In genomic region chr17:37046312-37047112, GRCm38 (mm10) we compare ENCODE assay signal across 8 mouse cellular contexts. TPM values are rescaled to one million over a fixed set of nuclear protein-coding genes. Genes with fewer than 3 reads are reported as not detected.
DNase-seq lines count a peak whose midpoint lies in the region; ATAC-seq and TF ChIP-seq lines count a peak whose summit lies in the region.
"Had no signal": no experiment of that assay in that cellular context is flagged by ENCODE, and none has a peak within 500 bp of the region (broad histone marks: within the 10 kb centered on the region; RNA-seq: fewer than 3 reads in every experiment).

No protein-coding gene starts in this region.

- no peaks in the 10 kb centered on the region for H3K9me3 ChIP-seq in ES-E14 (ENCODE audit: control insufficient read depth, insufficient read depth, low read depth, low read length)
- no peaks in the 10 kb centered on the region for H3K9me3 ChIP-seq in forebrain, embryonic 12.5 days
- H3K9me3 ChIP-seq in lung, postnatal 0 days (ENCODE audit: low read length), result no peaks in the 10 kb centered on the region

- H3K4me3 ChIP-seq in ES-E14 (ENCODE audit: insufficient read depth in 1 of 2, low read depth in 1 of 2, low read length in 2 of 2, poor library complexity in 1 of 2, severe bottlenecking in 1 of 2), result peak overlapping the region; percentile 92 to 97
- H3K4me3 ChIP-seq in forebrain, embryonic 12.5 days (replicated peaks), result peak overlapping the region; percentile 86
- peak overlapping the region; percentile 88 for H3K4me3 ChIP-seq in lung, postnatal 0 days (ENCODE audit: low read depth, low read length)

- H3K27ac ChIP-seq in ES-E14 (ENCODE audit: insufficient read depth, low read depth, low read length, poor library complexity, severe bottlenecking), result peak overlapping the region; percentile 90
- H3K27ac ChIP-seq in forebrain, embryonic 12.5 days, result peak overlapping the region; percentile 91
- peak overlapping the region; percentile 68 for H3K27ac ChIP-seq in lung, postnatal 0 days (ENCODE audit: low read length)

- TF ChIP-seq CTCF in lung, postnatal 0 days (IDR thresholded peaks at IDR 0.05), result peak; percentile 34; the same call in 1 of the 2 replicates

- DNase-seq in ES-E14 (ENCODE audit: low read depth, low spot score), result no peak
- DNase-seq in brain, adult 2 months (ENCODE audit: low read depth, low spot score), result peak; percentile 84
- peak; percentile 47 for DNase-seq in layer of hippocampus, adult 8-10 months (ENCODE audit: low spot score in 2 of 2)
- peak; percentile 72 for DNase-seq in lung, postnatal 0 days (ENCODE audit: low spot score)
- peak; percentile 14 for DNase-seq in retina, postnatal 7 days (ENCODE audit: low read depth, low spot score)

- peak overlapping the region; percentile 93 for H3K9ac ChIP-seq in ES-E14 (ENCODE audit: insufficient read depth, low read depth, low read length, poor library complexity, severe bottlenecking)
- peak overlapping the region; percentile 96 for H3K9ac ChIP-seq in forebrain, embryonic 12.5 days
- H3K9ac ChIP-seq in lung, postnatal 0 days (replicated peaks; ENCODE audit: low read depth), result peak overlapping the region; percentile 83

- in situ Hi-C loops in ES-E14 (cut with MboI; ENCODE audit: low sequenced_read_pairs in 2 of 2, unreplicated experiment in 2 of 2), result no loop called here

- peak; percentile 60 for ATAC-seq in forebrain, embryonic 12.5 days (ENCODE audit: low FRiP score)
- ATAC-seq in hematopoietic stem cell, adult 5-6 weeks (replicated peaks in 1 of 2; ENCODE audit: insufficient read depth in 1 of 2, low FRiP score in 2 of 2, low TSS enrichment in 1 of 2, low read depth in 1 of 2, poor library complexity in 2 of 2, severe bottlenecking in 2 of 2), result peak; percentile 19 to 23
- peak; percentile 74 for ATAC-seq in lung, postnatal 0 days

- H3K4me2 ChIP-seq in forebrain, embryonic 12.5 days, result peak overlapping the region; percentile 88
- peak overlapping the region; percentile 97 for H3K4me2 ChIP-seq in lung, postnatal 0 days (replicated peaks; ENCODE audit: low read depth, low read length)

- WGBS in forebrain, embryonic 12.5 days, result 0% methylated on average over 41 of the region's 58 CpGs
- WGBS in lung, postnatal 0 days, result under 1% methylated on average over 21 of the region's 58 CpGs

- no peak for TF ChIP-seq EP300 in lung, postnatal 0 days (IDR thresholded peaks at IDR 0.05)

- H3K4me1 ChIP-seq in ES-E14 (ENCODE audit: control insufficient read depth in 2 of 2, insufficient read depth in 2 of 2, low read length in 2 of 2, poor library complexity in 1 of 2), result peaks cover 5 to 9% of the 10 kb centered on the region in 2 experiments; a peak in 2 of 4 replicates
- peaks cover 43% of the 10 kb centered on the region for H3K4me1 ChIP-seq in forebrain, embryonic 12.5 days
- peaks cover 8% of the 10 kb centered on the region for H3K4me1 ChIP-seq in lung, postnatal 0 days (ENCODE audit: insufficient read depth, low read depth, low read length)

- H3K36me3 ChIP-seq in ES-E14 (ENCODE audit: control insufficient read depth, insufficient read depth, low read length, poor library complexity, severe bottlenecking), result peaks cover 12% of the 10 kb centered on the region
- H3K36me3 ChIP-seq in forebrain, embryonic 12.5 days (replicated peaks), result no peaks in the 10 kb centered on the region
- H3K36me3 ChIP-seq in lung, postnatal 0 days (ENCODE audit: insufficient read depth, low read length), result no peaks in the 10 kb centered on the region

- peaks cover 12% of the 10 kb centered on the region for H3K27me3 ChIP-seq in forebrain, embryonic 12.5 days
- H3K27me3 ChIP-seq in lung, postnatal 0 days (replicated peaks; ENCODE audit: insufficient read depth, low read length), result no peaks in the 10 kb centered on the region

TF ChIP-seq in ES-E14, 5 proteins besides CTCF, POLR2A, EP300 and RAD21:
- no peak for TF ChIP-seq ZC3H11A (IDR thresholded peaks at IDR 0.05; ENCODE audit: borderline replicate concordance, low read depth, low read length)
- TF ChIP-seq CHD2 (IDR thresholded peaks at IDR 0.05; ENCODE audit: low read depth, low read length), result no peak
- no peak for TF ChIP-seq MAFK (IDR thresholded peaks at IDR 0.05; ENCODE audit: insufficient read depth, low read depth, low read length)
- no peak for TF ChIP-seq ZNF384 (IDR thresholded peaks at IDR 0.05; ENCODE audit: low read depth, low read length)
- no peak for TF ChIP-seq HCFC1 (IDR thresholded peaks at IDR 0.05; ENCODE audit: borderline replicate concordance, insufficient read depth, low read length)

RNA-seq across cellular contexts. Expression of gene Gabbr1, which starts 0.7 kb away (rescaled TPM):
- total RNA-seq in ES-E14 (2012; rRNA removed), result 60.9 and 106 TPM in 2 replicates
- polyA plus RNA-seq in forebrain, embryonic 12.5 days (2016; fragmentation: Nextera tagmentation; extraction: Ambion mirVana), result 31.7 and 32.6 TPM in 2 replicates
- 10.7 and 43.0 TPM in 2 replicates for total RNA-seq in hematopoietic stem cell, adult 5-6 weeks (2017)
- 100 to 1,000 TPM; 595 to 693 (median 673) TPM for total RNA-seq in layer of hippocampus, adult 8-10 months (2022)
- 5.8 and 6.2 TPM in 2 replicates for polyA plus RNA-seq in lung, postnatal 0 days (2015; fragmentation: Nextera tagmentation; extraction: Ambion mirVana)

RNA-seq across cellular contexts. Expression of gene Mog, which starts 23.3 kb away (rescaled TPM):
- total RNA-seq in ES-E14 (2012; rRNA removed), result 0.62 and 0.85 TPM in 2 replicates
- 1.1 and 1.2 TPM in 2 replicates for polyA plus RNA-seq in forebrain, embryonic 12.5 days (2016; fragmentation: Nextera tagmentation; extraction: Ambion mirVana)
- total RNA-seq in hematopoietic stem cell, adult 5-6 weeks (2017), result not detected in 2 replicates
- total RNA-seq in layer of hippocampus, adult 8-10 months (2022), result 10 to 100 TPM; 35.6 to 57.5 (median 47.8) TPM
- polyA plus RNA-seq in lung, postnatal 0 days (2015; fragmentation: Nextera tagmentation; extraction: Ambion mirVana), result 0.07 TPM in 1 of 2 replicates, not detected in the other
- polyA plus RNA-seq: large intestine, adult 2 months had no signal

RNA-seq across cellular contexts. Expression of gene Olfr90, which starts 41.8 kb away (rescaled TPM):
- total RNA-seq in ES-E14 (2012; rRNA removed), result 0.11 and 0.22 TPM in 2 replicates
- 0.06 and 0.15 TPM in 2 replicates for polyA plus RNA-seq in forebrain, embryonic 12.5 days (2016; fragmentation: Nextera tagmentation; extraction: Ambion mirVana)
- total RNA-seq in hematopoietic stem cell, adult 5-6 weeks (2017), result not detected in 2 replicates
- total RNA-seq in layer of hippocampus, adult 8-10 months (2022), result not detected
- polyA plus RNA-seq in lung, postnatal 0 days (2015; fragmentation: Nextera tagmentation; extraction: Ambion mirVana), result not detected in 2 replicates
- polyA plus RNA-seq: large intestine, adult 2 months had no signal

RNA-seq across cellular contexts. Expression of gene Zfp57, which starts 45.5 kb away (rescaled TPM):
- total RNA-seq in ES-E14 (2012; rRNA removed), result 360 and 437 TPM in 2 replicates
- 193 and 197 TPM in 2 replicates for polyA plus RNA-seq in forebrain, embryonic 12.5 days (2016; fragmentation: Nextera tagmentation; extraction: Ambion mirVana)
- total RNA-seq in hematopoietic stem cell, adult 5-6 weeks (2017), result 6.9 and 13.6 TPM in 2 replicates
- 10 to 100 TPM in 2 of 4 experiments, 1 to 10 TPM in 2; 8.9 to 10.8 (median 9.8) TPM for total RNA-seq in layer of hippocampus, adult 8-10 months (2022)
- 35.6 and 44.3 TPM in 2 replicates for polyA plus RNA-seq in lung, postnatal 0 days (2015; fragmentation: Nextera tagmentation; extraction: Ambion mirVana)

RNA-seq across cellular contexts. Expression of gene Olfr91, which starts 51.6 kb away (rescaled TPM):
- total RNA-seq in ES-E14 (2012; rRNA removed), result 0.11 and 0.13 TPM in 2 replicates
- not detected in 2 replicates for polyA plus RNA-seq in forebrain, embryonic 12.5 days (2016; fragmentation: Nextera tagmentation; extraction: Ambion mirVana)
- not detected in 2 replicates for total RNA-seq in hematopoietic stem cell, adult 5-6 weeks (2017)
- not detected for total RNA-seq in layer of hippocampus, adult 8-10 months (2022)
- not detected in 2 replicates for polyA plus RNA-seq in lung, postnatal 0 days (2015; fragmentation: Nextera tagmentation; extraction: Ambion mirVana)
- polyA plus RNA-seq: large intestine, adult 2 months had no signal

Comparison
In these comparisons a context has a peak if more than half of its experiments do, and no peak if none do; other contexts are left out.
1. ATAC-seq: peak in every context shown above with its lines; median percentile 74 in lung, postnatal 0 days; 60 in forebrain, embryonic 12.5 days; 21 in hematopoietic stem cell, adult 5-6 weeks.
2. RNA of gene Mog, which starts 23.3 kb away (total RNA-seq): 35.6 to 57.5 TPM in layer of hippocampus, adult 8-10 months; 0.62 to 0.85 TPM in ES-E14 and not detected in hematopoietic stem cell, adult 5-6 weeks; every median in the first group is over 10 times any median in the second.
3. Peak in every context shown above with its lines, with median percentiles within 50 percentile points of each other: H3K27ac ChIP-seq, H3K4me3 ChIP-seq and H3K9ac ChIP-seq.